Mouse (Mus musculus) limb, embryonic 13.5 days (tissue): ENCODE results near the gene Dysf. TPM values are rescaled to one million over a fixed set of nuclear protein-coding genes. Genes with fewer than 3 reads are reported as not detected.

Experiments used
- ATAC-seq: fragments of 200-750 bp; cut with Nextera tagmentation; 2 replicates; pipeline ENCODE4 v1.8.0; 2017; ENCODE audit warnings: low read depth, moderate number of reproducible peaks, moderate TSS enrichment; ENCODE audit not compliant: low FRiP score
- H3K27ac ChIP-seq: fragments of 300-500 bp; sonication (generic); 2 replicates; pipeline ENCODE4 v1.5.1; 2015; ENCODE audit warnings: inconsistent platforms, mild to moderate bottlenecking, moderate library complexity
- H3K27me3 ChIP-seq: fragments of 300-500 bp; sonication (generic); 2 replicates; pipeline ENCODE4 v1.6.1; 2015; ENCODE audit warnings: mild to moderate bottlenecking, inconsistent platforms
- H3K36me3 ChIP-seq: fragments of 300-500 bp; sonication (generic); 2 replicates; pipeline ENCODE4 v1.6.1; 2015; ENCODE audit warnings: inconsistent platforms, mild to moderate bottlenecking, moderate library complexity
- H3K4me1 ChIP-seq: fragments of 300-500 bp; sonication (generic); 2 replicates; pipeline ENCODE4 v1.6.1; 2015; ENCODE audit warnings: inconsistent platforms
- H3K4me2 ChIP-seq: fragments of 300-500 bp; sonication (generic); replicated peaks from 2 replicates; pipeline ENCODE4 v1.6.1; 2015; ENCODE audit warnings: inconsistent platforms, mild to moderate bottlenecking, moderate library complexity
- H3K4me3 ChIP-seq: fragments of 300-500 bp; sonication (generic); 2 replicates; pipeline ENCODE4 v1.5.1; 2015; ENCODE audit warnings: moderate library complexity, mild to moderate bottlenecking, inconsistent platforms
- H3K9ac ChIP-seq: fragments of 300-500 bp; sonication (generic); 2 replicates; pipeline ENCODE4 v1.6.1; 2015; ENCODE audit warnings: mild to moderate bottlenecking, inconsistent platforms
- H3K9me3 ChIP-seq: fragments of 300-500 bp; sonication (generic); 2 replicates; pipeline ENCODE4 v1.6.1; 2016; ENCODE audit warnings: inconsistent platforms
- WGBS: fragments of 180-500 bp; shearing (Covaris S2); methylation state at CpG from one replicate; pipeline ENCODE4 v1.1.7; 2015; 5-methylcytosine and 5-hydroxymethylcytosine counted together
- polyA plus RNA-seq: library from polyadenylated mRNA; unstranded; fragments of >200 nt; fragmentation: Nextera tagmentation; extraction: Ambion mirVana; gene quantifications from 2 replicates; pipeline ENCODE4 v1.2.1, GENCODE M21; 2015

Gene Dysf
- polyA plus RNA-seq, 1 experiment from 2014 or later = 10.2 TPM

GRCm38 (mm10) chr6:84191656-84192250 is 183.4 kb downstream of the Dysf start:
- peaks cover 28% of the 10 kb centered on the region for H3K4me1 ChIP-seq
- H3K27me3 ChIP-seq = peaks cover 4% of the 10 kb centered on the region; the same call in 1 of the 2 replicates
- ATAC-seq = peak; percentile 72
- no peak overlapping the region for H3K4me2 ChIP-seq
- H3K9me3 ChIP-seq = no peaks in the 10 kb centered on the region
- peak overlapping the region; percentile 63 for H3K27ac ChIP-seq
- 0 out of 2 replicates have a peak overlapping the region, but pooled peaks have one; percentile 31 for H3K9ac ChIP-seq
- H3K4me3 ChIP-seq = no peak overlapping the region
- no peaks in the 10 kb centered on the region for H3K36me3 ChIP-seq
- WGBS = 13% methylated on average over 6 of the region's 6 CpGs

- Histone ChIP-seq H3K9ac (no peak overlapping the region), H3K4me3 (no peak overlapping the region), H3K4me2 (no peak overlapping the region), H3K4me1 (peaks cover 46% of the 10 kb centered on the region), H3K27ac (no peak overlapping the region; the same call in 1 of the 2 replicates), H3K9me3 (no peaks in the 10 kb centered on the region), H3K27me3 (peaks cover 6% of the 10 kb centered on the region; the same call in 1 of the 2 replicates), H3K36me3 (no peaks in the 10 kb centered on the region)
- ATAC-seq = no peak
- 93% methylated on average over 5 of the region's 5 CpGs for WGBS
Observed at GRCm38 (mm10) chr6:84196511-84196910, 188.1 kb downstream of the Dysf start.

- 7% methylated on average over 5 of the region's 5 CpGs for WGBS
- no peaks in the 10 kb centered on the region for H3K36me3 ChIP-seq
- ATAC-seq = peak; percentile 91
- no peaks in the 10 kb centered on the region for H3K9me3 ChIP-seq
- no peak overlapping the region for H3K4me3 ChIP-seq
- H3K9ac ChIP-seq = no peak overlapping the region
- H3K4me2 ChIP-seq = no peak overlapping the region
- H3K27ac ChIP-seq = peak overlapping the region; percentile 33; the same call in 1 of the 2 replicates
- peaks cover 6% of the 10 kb centered on the region; the same call in 1 of the 2 replicates for H3K27me3 ChIP-seq
- peaks cover 33% of the 10 kb centered on the region for H3K4me1 ChIP-seq
Observed at GRCm38 (mm10) chr6:84197811-84198213, 189.4 kb downstream of the Dysf start.

- H3K4me2 ChIP-seq = no peak overlapping the region
- peaks cover 2% of the 10 kb centered on the region; the same call in 1 of the 2 replicates for H3K27me3 ChIP-seq
- H3K9ac ChIP-seq = no peak overlapping the region
- 82% methylated on average over 8 of the region's 8 CpGs for whole genome bisulfite sequencing
- no peaks in the 10 kb centered on the region for H3K9me3 ChIP-seq
- H3K4me3 ChIP-seq = no peak overlapping the region
- no peak for ATAC-seq
- H3K36me3 ChIP-seq = no peaks in the 10 kb centered on the region
- H3K4me1 ChIP-seq = peaks cover 23% of the 10 kb centered on the region
- no peak overlapping the region for H3K27ac ChIP-seq
Observed at GRCm38 (mm10) chr6:84201721-84202490, 193.5 kb downstream of the Dysf start.

GRCm38 (mm10) chr6:84205611-84206010 is 197.2 kb downstream of the Dysf start:
- Histone ChIP-seq H3K4me1 (peaks cover 16% of the 10 kb centered on the region), H3K27me3 (no peaks in the 10 kb centered on the region), H3K27ac (no peak overlapping the region), H3K9me3 (no peaks in the 10 kb centered on the region), H3K9ac (no peak overlapping the region), H3K36me3 (no peaks in the 10 kb centered on the region), H3K4me2 (no peak overlapping the region), H3K4me3 (no peak overlapping the region)
- 84% methylated on average over 3 of the region's 3 CpGs for WGBS
- ATAC-seq = no peak

- no peak for ATAC-seq
- 60% methylated on average over 4 of the region's 4 CpGs for WGBS
- Histone ChIP-seq H3K27me3 (no peaks in the 10 kb centered on the region), H3K4me3 (no peak overlapping the region), H3K27ac (no peak overlapping the region), H3K36me3 (no peaks in the 10 kb centered on the region), H3K9me3 (no peaks in the 10 kb centered on the region), H3K4me2 (no peak overlapping the region), H3K4me1 (peaks cover 24% of the 10 kb centered on the region), H3K9ac (no peak overlapping the region)
Observed at GRCm38 (mm10) chr6:84208589-84208988, 200.2 kb downstream of the Dysf start.

GRCm38 (mm10) chr6:84209736-84210434 is 201.5 kb downstream of the Dysf start:
- WGBS = 48% methylated on average over 13 of the region's 13 CpGs
- Histone ChIP-seq H3K4me3 (no peak overlapping the region), H3K27me3 (no peaks in the 10 kb centered on the region), H3K4me2 (0 out of 2 replicates have a peak overlapping the region, but pooled peaks have one; percentile 11), H3K9me3 (no peaks in the 10 kb centered on the region), H3K9ac (0 out of 2 replicates have a peak overlapping the region, but pooled peaks have one; percentile 31), H3K36me3 (no peaks in the 10 kb centered on the region), H3K27ac (peak overlapping the region; percentile 53; the same call in 1 of the 2 replicates), H3K4me1 (peaks cover 24% of the 10 kb centered on the region)
- ATAC-seq = peak; percentile 32; the same call in 1 of the 2 replicates

- Histone ChIP-seq H3K36me3 (no peaks in the 10 kb centered on the region), H3K4me2 (no peak overlapping the region), H3K9me3 (no peaks in the 10 kb centered on the region), H3K4me3 (no peak overlapping the region), H3K27me3 (no peaks in the 10 kb centered on the region), H3K27ac (no peak overlapping the region), H3K9ac (no peak overlapping the region), H3K4me1 (peaks cover 24% of the 10 kb centered on the region)
- WGBS = 59% methylated on average over 7 of the region's 7 CpGs
- no peak for ATAC-seq
Observed at GRCm38 (mm10) chr6:84211473-84211872, 203.1 kb downstream of the Dysf start.

- H3K4me3 ChIP-seq = no peak overlapping the region
- no peak overlapping the region for H3K4me2 ChIP-seq
- H3K27me3 ChIP-seq = no peaks in the 10 kb centered on the region
- H3K9me3 ChIP-seq = no peaks in the 10 kb centered on the region
- peaks cover 37% of the 10 kb centered on the region for H3K4me1 ChIP-seq
- no peak overlapping the region for H3K27ac ChIP-seq
- no peak for ATAC-seq
- no peak overlapping the region for H3K9ac ChIP-seq
- 53% methylated on average over 3 of the region's 3 CpGs for WGBS
- H3K36me3 ChIP-seq = no peaks in the 10 kb centered on the region
Observed at GRCm38 (mm10) chr6:84213101-84213500, 204.7 kb downstream of the Dysf start.

- Histone ChIP-seq H3K4me2 (no peak overlapping the region), H3K9me3 (no peaks in the 10 kb centered on the region), H3K4me1 (peaks cover 37% of the 10 kb centered on the region), H3K27me3 (no peaks in the 10 kb centered on the region), H3K4me3 (no peak overlapping the region), H3K27ac (no peak overlapping the region), H3K9ac (no peak overlapping the region), H3K36me3 (no peaks in the 10 kb centered on the region)
- ATAC-seq = peak; percentile 44; the same call in 1 of the 2 replicates
- WGBS = 17% methylated on average over 1 of the region's 1 CpGs
Observed at GRCm38 (mm10) chr6:84217216-84217933, 209.0 kb downstream of the Dysf start.

- Histone ChIP-seq H3K4me1 (peaks cover 39% of the 10 kb centered on the region), H3K27me3 (no peaks in the 10 kb centered on the region), H3K36me3 (no peaks in the 10 kb centered on the region), H3K27ac (peak overlapping the region; percentile 73; the same call in 1 of the 2 replicates), H3K4me2 (no peak overlapping the region), H3K9ac (no peak overlapping the region), H3K4me3 (no peak overlapping the region), H3K9me3 (no peaks in the 10 kb centered on the region)
- peak; percentile 30 for ATAC-seq
- 31% methylated on average over 11 of the region's 11 CpGs for WGBS
Observed at GRCm38 (mm10) chr6:84219119-84219518, 210.7 kb downstream of the Dysf start.
